Mouse (Mus musculus): ENCODE results near the gene Ddx11.
"Not testable (repeated sequence)": the region's sequence is repeated elsewhere in the genome, so short reads cannot be mapped to it uniquely, and the experiment has no call there.

Gene Ddx11

DNA sequence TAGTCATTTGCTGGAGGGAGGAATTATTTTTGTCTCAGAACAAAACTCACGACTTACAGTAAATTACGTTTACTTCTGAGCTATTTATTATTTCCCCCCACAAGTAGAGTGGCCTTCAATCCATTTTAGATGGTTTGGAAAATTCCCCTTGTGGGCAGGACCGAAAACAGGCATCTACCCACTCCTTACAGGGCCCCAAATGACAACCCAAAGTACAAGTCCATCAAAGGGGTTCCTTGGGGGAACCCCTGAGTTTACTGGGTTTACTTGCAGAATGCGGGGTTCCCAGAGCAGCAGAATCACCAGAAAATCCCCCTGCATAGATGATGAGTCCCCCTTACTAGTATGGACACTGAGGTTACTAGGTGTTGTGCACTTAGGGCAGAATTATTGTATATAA is 11.2 kb upstream of the Ddx11 start:
- DNase-seq (ENCODE audit: low spot score), result no peak

DNA sequence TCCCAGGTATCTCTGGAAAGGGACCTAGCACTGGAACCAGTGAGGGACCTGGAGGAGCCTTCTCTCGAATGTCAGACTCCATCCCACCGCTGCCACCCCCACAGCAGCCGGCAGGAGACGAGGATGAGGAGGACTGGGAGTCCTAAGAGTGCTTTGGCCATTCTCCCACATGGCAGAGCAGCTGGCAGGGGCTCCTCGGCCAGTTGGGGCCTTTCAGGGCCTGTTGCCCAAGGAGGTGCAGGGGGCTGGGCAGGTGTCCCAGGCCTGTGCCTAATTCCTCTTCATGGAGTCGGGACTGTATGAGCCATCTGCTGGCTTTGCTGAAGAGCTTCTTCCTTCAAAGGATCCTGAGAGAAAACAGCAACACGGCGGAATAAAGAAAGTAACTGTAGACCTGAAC is 4.3 kb upstream of the Ddx11 start:
- no peak for DNase-seq (ENCODE audit: low spot score)

DNA sequence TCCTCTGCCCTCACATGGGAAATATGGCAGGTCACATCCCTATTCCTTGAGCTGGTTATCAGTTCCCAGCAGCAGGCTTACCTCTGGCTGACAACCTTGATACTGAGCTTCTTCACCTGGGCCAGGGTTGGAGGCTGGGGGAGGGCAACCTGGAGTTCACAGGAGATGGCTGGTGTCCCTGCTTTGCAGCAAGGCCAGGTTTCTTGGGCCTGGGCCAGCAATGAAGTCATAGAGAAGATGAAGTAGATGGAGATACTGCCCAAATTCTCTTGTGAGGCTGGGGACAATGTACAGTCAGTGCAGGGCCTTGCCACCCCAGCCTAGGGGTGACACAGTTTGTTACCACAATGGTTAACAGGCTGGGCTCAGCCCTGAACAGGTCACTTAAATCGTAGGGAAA is 2.6 kb upstream of the Ddx11 start:
- no peak for DNase-seq (ENCODE audit: low spot score)

DNA sequence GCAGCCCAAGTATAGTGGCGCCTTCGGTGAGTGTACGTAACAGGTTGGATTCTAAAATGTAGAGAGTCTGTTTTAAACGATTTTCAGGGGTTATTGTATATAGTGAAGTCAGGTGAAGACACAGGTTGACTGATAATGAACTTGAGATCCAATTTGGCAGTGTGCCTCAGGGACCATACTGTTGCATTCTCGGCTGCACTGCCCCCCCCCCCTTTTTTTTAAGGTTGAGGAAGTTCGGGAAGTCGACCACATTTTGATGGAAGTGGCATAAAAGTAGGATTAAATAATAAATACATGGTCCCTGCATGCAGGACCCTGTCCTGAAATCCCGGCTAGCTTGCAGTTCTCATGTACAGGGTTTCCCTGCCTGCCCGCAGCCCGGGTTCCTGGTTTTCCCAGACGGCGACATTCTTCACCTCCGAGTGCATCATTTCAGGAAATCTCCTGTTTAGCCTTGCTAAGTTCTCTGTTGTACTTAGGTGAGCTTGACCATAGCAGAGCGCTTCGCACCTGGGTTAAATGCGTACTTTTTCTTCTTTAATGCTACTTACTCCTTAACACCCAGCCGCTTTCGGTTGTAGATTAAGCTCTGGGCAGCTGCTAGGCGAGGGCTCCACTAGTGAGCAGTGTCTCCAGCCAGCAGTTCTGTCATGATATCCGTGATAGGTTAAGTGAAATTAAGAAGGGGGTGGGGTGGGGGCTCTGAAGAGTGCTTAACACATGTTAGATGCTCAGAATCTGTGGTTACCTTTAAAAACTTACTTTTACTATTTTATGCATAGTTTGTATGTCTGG is 693 bp downstream of the Ddx11 start:
- DNase-seq (ENCODE audit: low spot score), result no peak

DNA sequence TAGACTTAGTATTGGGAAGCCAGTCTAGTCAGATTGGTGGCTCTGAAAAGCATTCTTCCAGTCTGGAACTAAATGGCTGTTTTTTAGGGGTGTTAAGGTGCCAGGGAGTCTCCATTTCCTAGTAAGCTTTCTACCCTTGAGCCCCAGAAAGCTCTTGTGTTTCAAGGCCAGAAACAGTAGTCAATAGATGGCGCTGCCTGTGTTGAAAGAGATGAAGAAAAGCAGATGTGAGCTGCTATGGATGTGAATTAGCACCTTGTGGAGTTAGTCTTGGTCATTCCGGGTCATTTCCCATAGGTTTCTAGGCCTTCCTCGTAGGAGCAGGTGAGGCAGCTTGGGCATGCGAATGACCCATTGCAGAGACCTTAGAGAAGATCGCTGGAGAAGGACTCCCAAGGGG is 1.9 kb downstream of the Ddx11 start:
- DNase-seq (ENCODE audit: low spot score), result no peak

DNA sequence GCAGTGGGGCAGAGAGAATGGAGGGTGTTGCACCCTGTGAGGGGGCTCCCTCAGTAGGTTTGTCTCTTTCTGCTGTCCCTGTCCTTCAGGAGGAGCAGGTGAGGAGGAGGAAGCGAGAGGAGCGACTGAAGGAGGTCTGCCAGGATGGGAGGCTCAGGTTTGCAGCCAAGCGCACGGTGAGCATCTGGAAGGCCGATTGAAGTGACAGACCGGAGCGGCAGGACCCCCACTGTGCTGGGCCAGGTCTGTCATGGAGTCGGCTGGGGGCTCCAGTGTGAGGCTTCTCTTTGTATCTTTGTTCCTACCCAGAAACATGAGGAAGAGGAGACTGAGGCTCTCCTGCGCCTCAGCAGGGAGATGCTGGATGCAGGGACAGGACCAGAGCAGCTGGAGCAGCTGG is 7.1 kb downstream of the Ddx11 start:
- no peak for DNase-seq (ENCODE audit: low spot score)

DNA sequence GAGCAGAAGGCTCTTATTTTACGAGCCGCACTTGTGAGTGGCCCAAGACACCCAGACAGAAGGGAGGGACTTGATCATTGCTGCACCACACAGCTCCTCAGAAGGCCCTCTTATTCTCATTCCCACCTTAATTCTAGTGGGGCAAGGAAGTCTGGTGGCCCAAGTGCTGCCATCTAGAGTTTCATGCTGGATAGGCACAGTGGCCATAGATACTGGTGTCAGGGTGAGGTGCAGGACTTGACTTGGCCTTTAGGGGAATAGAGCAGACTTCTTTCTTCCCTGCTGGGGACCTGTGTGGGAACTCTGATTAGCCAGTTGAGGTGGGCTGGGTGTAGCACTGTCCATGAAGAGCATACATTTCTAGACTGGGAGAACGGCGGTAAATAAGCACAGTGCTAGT is 7.9 kb downstream of the Ddx11 start:
- DNase-seq (ENCODE audit: low spot score), result no peak

DNA sequence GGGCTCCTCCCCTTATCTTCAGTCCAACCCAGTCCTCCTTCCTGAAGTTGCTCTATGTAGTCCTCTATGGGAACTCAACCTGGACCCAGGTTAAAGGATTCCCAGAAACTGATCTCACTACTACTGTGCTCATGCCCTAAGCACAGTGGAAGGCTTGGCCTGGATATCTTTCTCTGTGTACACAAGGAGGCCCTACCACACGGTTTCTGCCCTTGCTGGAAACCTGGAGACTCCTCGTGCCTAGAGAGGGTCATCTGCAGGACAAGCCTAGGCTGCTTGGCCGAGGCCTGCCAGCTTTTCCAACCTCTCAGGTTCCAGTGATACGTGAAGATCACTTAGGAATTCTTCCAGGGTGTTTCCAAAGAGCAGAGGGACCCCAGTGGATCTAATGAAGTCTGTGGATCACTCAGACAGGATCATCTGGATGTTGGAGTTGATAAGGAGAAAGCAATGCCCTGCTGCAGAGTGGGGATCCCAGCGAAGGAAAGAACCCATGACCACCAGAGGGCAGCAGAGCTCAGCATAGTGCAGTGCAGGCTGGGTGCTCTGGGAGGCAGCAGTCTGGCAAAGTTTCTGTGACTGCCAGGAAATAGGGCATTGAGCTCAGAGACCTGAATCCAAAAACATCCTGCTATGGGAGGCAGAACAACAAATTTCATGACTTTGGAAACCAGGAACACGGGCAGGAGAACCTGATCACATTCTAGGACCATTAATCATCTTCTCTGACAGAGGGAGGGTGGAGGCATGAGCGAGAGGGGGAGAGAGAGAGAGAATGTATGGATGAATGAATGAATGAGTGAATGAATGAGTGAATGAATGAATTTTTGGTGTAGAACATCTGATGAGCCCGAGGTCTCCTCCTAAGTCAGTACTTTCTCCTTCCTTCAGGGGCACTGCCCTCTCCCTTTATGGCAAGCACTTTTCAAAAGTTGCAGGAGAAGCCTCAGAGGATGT is 29.7 kb downstream of the Ddx11 start:
- not testable (repeated sequence) for DNase-seq (ENCODE audit: low spot score)

DNA sequence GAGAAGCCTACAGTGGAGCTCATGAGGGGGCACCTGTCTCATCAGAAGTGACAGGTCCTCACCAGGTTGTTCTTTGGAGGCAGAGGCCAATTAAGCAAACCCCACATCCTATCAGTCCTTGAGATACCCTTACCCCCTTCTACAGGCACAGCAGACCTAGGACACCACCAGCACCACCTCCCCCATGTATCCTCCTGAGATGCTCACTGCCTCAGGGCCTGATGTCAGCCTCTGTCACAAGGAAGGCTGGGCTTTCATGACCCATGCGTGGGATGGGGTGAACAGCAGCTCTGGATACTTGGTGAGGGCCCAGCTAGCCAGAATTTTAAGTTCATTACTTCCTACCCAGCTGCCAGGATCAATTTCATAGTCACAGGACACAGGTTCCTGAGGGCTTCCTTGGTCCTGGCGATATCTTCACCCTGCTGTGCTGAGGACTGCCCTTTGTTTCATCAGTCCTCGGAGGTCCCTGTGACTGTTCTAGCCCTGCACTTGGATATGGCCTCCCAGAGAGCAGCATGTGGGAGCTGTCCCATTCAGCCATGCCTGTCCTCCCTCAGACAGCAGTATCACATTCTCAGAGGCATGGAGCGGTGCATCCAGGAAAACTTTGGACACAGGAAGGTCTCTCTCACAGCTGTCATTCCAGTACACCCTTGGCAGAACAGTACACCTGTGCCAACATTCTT is 30.6 kb downstream of the Ddx11 start:
- DNase-seq (ENCODE audit: low spot score), result not testable (repeated sequence)

DNA sequence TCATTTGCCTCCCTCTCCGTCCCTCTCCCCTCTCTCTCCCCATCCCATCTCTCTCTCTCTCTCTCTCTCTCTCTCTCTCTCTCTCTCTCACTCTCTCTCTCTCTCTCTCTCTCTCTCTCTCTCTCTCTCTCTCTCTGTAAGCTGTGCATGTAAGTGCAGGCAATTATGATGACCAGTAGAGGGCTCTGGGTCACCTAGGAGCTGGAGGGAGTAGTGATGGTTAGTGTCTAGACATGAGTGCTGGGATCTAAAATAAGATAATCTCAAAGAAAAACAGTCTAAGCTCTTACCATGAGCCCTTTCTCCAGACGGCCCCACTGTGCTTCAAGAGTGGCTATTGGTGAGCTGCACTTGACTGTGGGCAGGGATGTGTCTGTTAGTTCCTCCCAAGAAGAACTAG is 31.6 kb downstream of the Ddx11 start:
- DNase-seq (ENCODE audit: low spot score), result no peak

DNA sequence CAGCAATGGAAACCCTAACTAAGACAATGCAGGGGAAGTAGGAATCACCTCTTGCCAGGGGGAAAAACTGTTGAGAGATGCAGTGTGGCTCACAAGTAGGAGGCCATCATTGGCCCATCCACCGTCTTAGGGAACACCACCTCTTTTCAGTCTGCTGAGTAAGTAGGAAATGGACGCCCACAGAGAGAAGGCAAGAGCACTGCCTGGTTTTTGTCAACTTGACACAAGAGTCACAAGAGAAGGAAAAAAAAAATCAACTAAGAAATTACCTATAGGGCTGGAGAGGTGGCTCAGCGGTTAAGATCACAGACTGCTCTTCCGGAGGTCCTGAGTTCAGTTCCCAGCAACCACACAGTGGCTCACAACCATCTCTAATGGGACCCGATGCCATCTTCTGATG is 35.0 kb downstream of the Ddx11 start:
- no peak for DNase-seq (ENCODE audit: low spot score)

DNA sequence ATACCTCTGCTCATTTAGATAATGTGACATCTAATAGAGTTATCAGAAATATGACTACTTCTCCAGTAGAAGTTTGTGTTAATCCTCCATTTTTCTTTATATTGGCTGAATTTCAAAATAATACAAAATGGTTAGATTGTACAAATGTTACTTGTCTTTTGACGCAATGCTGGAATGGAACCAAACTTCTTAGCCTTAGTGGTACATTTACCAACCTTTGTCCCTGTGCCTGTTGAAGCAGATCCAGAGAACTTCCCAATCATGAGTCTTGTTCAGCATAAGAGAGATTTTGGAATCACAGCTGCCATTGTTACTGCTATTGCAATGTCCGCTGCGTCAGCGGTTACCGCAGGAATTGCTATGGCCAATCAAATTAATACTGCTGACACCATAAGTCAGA is 43.8 kb downstream of the Ddx11 start:
- not testable (repeated sequence) for DNase-seq (ENCODE audit: low spot score)

DNA sequence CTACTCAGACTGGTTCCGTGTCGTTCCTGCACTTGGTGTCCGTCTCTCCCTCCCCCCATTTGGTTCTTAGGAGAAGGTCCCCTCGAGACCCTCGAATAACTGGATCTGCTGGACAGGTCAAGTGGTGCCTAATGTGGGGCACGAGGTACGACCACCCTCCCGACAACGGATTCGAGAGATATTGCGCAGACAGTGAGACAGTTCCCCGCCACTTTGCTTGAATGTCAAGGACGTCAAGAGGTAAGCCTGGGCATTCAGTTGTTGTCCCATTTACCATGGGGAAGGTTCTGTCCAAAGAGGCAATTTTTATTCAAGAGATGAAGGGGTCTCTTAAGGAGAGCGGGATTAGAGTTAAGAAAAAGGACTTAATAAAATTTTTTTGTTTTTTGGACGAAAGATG is 47.7 kb downstream of the Ddx11 start:
- DNase-seq (ENCODE audit: low spot score), result not testable (repeated sequence)

DNA sequence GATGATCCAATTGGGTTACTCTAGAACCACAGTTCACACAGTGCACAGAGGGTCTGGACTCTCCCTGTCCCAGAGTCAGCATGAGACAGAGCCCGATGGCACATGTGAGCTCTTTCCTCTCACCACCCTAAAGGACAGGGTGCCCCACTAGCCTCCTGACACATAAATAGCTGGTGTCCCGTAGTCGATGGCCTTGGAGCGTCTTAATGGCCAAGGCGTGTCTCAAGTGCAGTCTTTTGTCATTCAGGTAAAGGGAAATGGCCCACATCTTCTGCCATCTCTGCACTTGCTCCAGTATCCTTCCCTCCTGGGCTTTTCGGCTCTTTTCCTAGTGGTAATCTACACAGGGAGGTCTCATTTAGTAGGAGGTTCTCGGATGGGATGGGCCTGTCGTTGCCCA is 67.3 kb downstream of the Ddx11 start:
- no peak for DNase-seq (ENCODE audit: low spot score)

DNA sequence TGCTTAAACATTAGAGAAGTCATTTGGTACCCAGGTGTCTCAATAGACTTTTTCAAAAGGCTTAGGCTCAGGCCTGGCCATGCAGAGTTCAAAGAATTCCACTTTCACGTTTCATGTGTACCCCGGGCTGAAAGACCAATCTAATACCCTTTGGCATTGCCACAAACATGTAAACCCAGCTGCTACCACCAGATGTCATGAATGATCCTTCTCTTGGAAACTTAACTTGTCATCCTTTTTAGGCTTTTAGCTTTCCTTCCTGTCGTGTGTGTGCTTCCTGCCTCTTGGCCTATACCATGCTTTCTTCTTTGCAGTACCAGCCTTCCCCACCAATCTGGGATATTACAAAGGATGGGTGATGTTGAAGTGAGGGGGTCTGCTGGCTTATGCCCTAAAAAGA is 73.7 kb downstream of the Ddx11 start:
- no peak for DNase-seq (ENCODE audit: low spot score)

Measured in lung, postnatal 25 days (tissue).